Mouse (Mus musculus) C2C12 (cell line): ENCODE results near the gene Fastkd2.

Experiments used
- CTCF ChIP-seq: IDR thresholded peaks from one replicate; pipeline ENCODE4 v1.5.1; 2011; ENCODE audit not compliant: control insufficient read depth, insufficient read depth, insufficient read length
- FOSL1 ChIP-seq: IDR thresholded peaks from one replicate; pipeline ENCODE4 v1.8.0; 2011; ENCODE audit warnings: mild to moderate bottlenecking, low read length; ENCODE audit not compliant: poor library complexity, insufficient read depth, severe bottlenecking
- MAX ChIP-seq: IDR thresholded peaks from one replicate; pipeline ENCODE4 v1.6.1; 2011; ENCODE audit warnings: mild to moderate bottlenecking, control low read depth
- MYOD1 ChIP-seq: IDR thresholded peaks from one replicate; pipeline ENCODE4 v1.6.1; 2011; ENCODE audit warnings: low read depth; ENCODE audit not compliant: control insufficient read depth, insufficient read length

GRCm38 (mm10) chr1:63776902-63777630, 46.7 kb downstream of the Fastkd2 start:
- TF ChIP-seq CTCF (no peak), FOSL1 (peak; percentile 53), MYOD1 (peak; percentile 49), MAX (no peak)
